Mouse (Mus musculus): ENCODE results near the gene Gm10840. TPM values are rescaled to one million over a fixed set of nuclear protein-coding genes. Genes with fewer than 3 reads are reported as not detected.

Gene Gm10840
- polyA plus RNA-seq, 1 experiment, result not detected

- Histone ChIP-seq H3K27ac (ENCODE audit: insufficient read depth, low read length) (no peak overlapping the region), H3K9ac (ENCODE audit: low read depth, poor library complexity, severe bottlenecking) (no peak overlapping the region), H3K9me3 (replicated peaks; ENCODE audit: control insufficient read depth, insufficient read depth, low read length, poor library complexity, severe bottlenecking) (no peaks in the 10 kb centered on the region), H3K4me3 (ENCODE audit: low read depth, low read length) (no peak overlapping the region), H3K27me3 (ENCODE audit: control insufficient read depth, insufficient read depth, low read length, poor library complexity, severe bottlenecking) (no peaks in the 10 kb centered on the region), H3K4me1 (ENCODE audit: control insufficient read depth, insufficient read depth, low read length) (no peaks in the 10 kb centered on the region), H3K36me3 (ENCODE audit: control insufficient read depth, insufficient read depth, low read length, poor library complexity, severe bottlenecking) (peaks cover 18% of the 10 kb centered on the region)
- no peak for TF ChIP-seq CTCF (IDR thresholded peaks at IDR 0.05; ENCODE audit: low read depth, low read length)
- no peak for TF ChIP-seq EP300 (IDR thresholded peaks at IDR 0.05; ENCODE audit: insufficient read depth, low read depth, low read length)
- TF ChIP-seq POLR2A (IDR thresholded peaks at IDR 0.05; ENCODE audit: insufficient read depth, low read length), result no peak
Observed at GRCm38 (mm10) chr11:106154770-106155169, 5.9 kb upstream of the Gm10840 start.

- no peak overlapping the region for H3K9ac ChIP-seq (ENCODE audit: low read depth, poor library complexity, severe bottlenecking)
- H3K27me3 ChIP-seq (ENCODE audit: control insufficient read depth, insufficient read depth, low read length, poor library complexity, severe bottlenecking), result no peaks in the 10 kb centered on the region
- H3K27ac ChIP-seq (ENCODE audit: insufficient read depth, low read length), result no peak overlapping the region
- H3K4me3 ChIP-seq (ENCODE audit: low read depth, low read length), result no peak overlapping the region
- no peaks in the 10 kb centered on the region for H3K4me1 ChIP-seq (ENCODE audit: control insufficient read depth, insufficient read depth, low read length)
- H3K36me3 ChIP-seq (ENCODE audit: control insufficient read depth, insufficient read depth, low read length, poor library complexity, severe bottlenecking), result peaks cover 10% of the 10 kb centered on the region
- TF ChIP-seq POLR2A (IDR thresholded peaks at IDR 0.05; ENCODE audit: insufficient read depth, low read length) (no peak), EP300 (IDR thresholded peaks at IDR 0.05; ENCODE audit: insufficient read depth, low read depth, low read length) (no peak), CTCF (IDR thresholded peaks at IDR 0.05; ENCODE audit: low read depth, low read length) (no peak)
- no peaks in the 10 kb centered on the region for H3K9me3 ChIP-seq (replicated peaks; ENCODE audit: control insufficient read depth, insufficient read depth, low read length, poor library complexity, severe bottlenecking)
Observed at GRCm38 (mm10) chr11:106155761-106156160, 4.9 kb upstream of the Gm10840 start.

GRCm38 (mm10) chr11:106156257-106156656 lies 4.4 kb upstream of the Gm10840 start:
- Histone ChIP-seq H3K9me3 (replicated peaks; ENCODE audit: control insufficient read depth, insufficient read depth, low read length, poor library complexity, severe bottlenecking) (no peaks in the 10 kb centered on the region), H3K27me3 (ENCODE audit: control insufficient read depth, insufficient read depth, low read length, poor library complexity, severe bottlenecking) (no peaks in the 10 kb centered on the region), H3K9ac (ENCODE audit: low read depth, poor library complexity, severe bottlenecking) (no peak overlapping the region), H3K36me3 (ENCODE audit: control insufficient read depth, insufficient read depth, low read length, poor library complexity, severe bottlenecking) (peaks cover 6% of the 10 kb centered on the region), H3K4me3 (ENCODE audit: low read depth, low read length) (no peak overlapping the region), H3K27ac (ENCODE audit: insufficient read depth, low read length) (no peak overlapping the region), H3K4me1 (ENCODE audit: control insufficient read depth, insufficient read depth, low read length) (no peaks in the 10 kb centered on the region)
- TF ChIP-seq EP300 (IDR thresholded peaks at IDR 0.05; ENCODE audit: insufficient read depth, low read depth, low read length) (no peak), CTCF (IDR thresholded peaks at IDR 0.05; ENCODE audit: low read depth, low read length) (no peak), POLR2A (IDR thresholded peaks at IDR 0.05; ENCODE audit: insufficient read depth, low read length) (no peak)

- Histone ChIP-seq H3K4me1 (ENCODE audit: control insufficient read depth, insufficient read depth, low read length) (no peaks in the 10 kb centered on the region), H3K27me3 (ENCODE audit: control insufficient read depth, insufficient read depth, low read length, poor library complexity, severe bottlenecking) (no peaks in the 10 kb centered on the region), H3K36me3 (ENCODE audit: control insufficient read depth, insufficient read depth, low read length, poor library complexity, severe bottlenecking) (peaks cover 3% of the 10 kb centered on the region; the same call in 1 of the 2 replicates), H3K4me3 (ENCODE audit: low read depth, low read length) (no peak overlapping the region), H3K27ac (ENCODE audit: insufficient read depth, low read length) (no peak overlapping the region), H3K9me3 (replicated peaks; ENCODE audit: control insufficient read depth, insufficient read depth, low read length, poor library complexity, severe bottlenecking) (no peaks in the 10 kb centered on the region), H3K9ac (ENCODE audit: low read depth, poor library complexity, severe bottlenecking) (no peak overlapping the region)
- TF ChIP-seq CTCF (IDR thresholded peaks at IDR 0.05; ENCODE audit: low read depth, low read length) (no peak), EP300 (IDR thresholded peaks at IDR 0.05; ENCODE audit: insufficient read depth, low read depth, low read length) (no peak), POLR2A (IDR thresholded peaks at IDR 0.05; ENCODE audit: insufficient read depth, low read length) (no peak)
Observed at GRCm38 (mm10) chr11:106157154-106157553, 3.5 kb upstream of the Gm10840 start.

- Histone ChIP-seq H3K4me3 (ENCODE audit: low read depth, low read length) (peak overlapping the region; percentile 74), H3K27ac (ENCODE audit: insufficient read depth, low read length) (no peak overlapping the region), H3K4me1 (ENCODE audit: control insufficient read depth, insufficient read depth, low read length) (no peaks in the 10 kb centered on the region), H3K9me3 (replicated peaks; ENCODE audit: control insufficient read depth, insufficient read depth, low read length, poor library complexity, severe bottlenecking) (no peaks in the 10 kb centered on the region), H3K27me3 (ENCODE audit: control insufficient read depth, insufficient read depth, low read length, poor library complexity, severe bottlenecking) (no peaks in the 10 kb centered on the region), H3K36me3 (ENCODE audit: control insufficient read depth, insufficient read depth, low read length, poor library complexity, severe bottlenecking) (peaks cover 3% of the 10 kb centered on the region; the same call in 1 of the 2 replicates), H3K9ac (ENCODE audit: low read depth, poor library complexity, severe bottlenecking) (no peak overlapping the region)
- TF ChIP-seq CTCF (IDR thresholded peaks at IDR 0.05; ENCODE audit: low read depth, low read length) (peak; percentile 35), POLR2A (IDR thresholded peaks at IDR 0.05; ENCODE audit: insufficient read depth, low read length) (no peak)
Observed at GRCm38 (mm10) chr11:106158081-106158929, 2.3 kb upstream of the Gm10840 start.

- H3K4me1 ChIP-seq (ENCODE audit: control insufficient read depth, insufficient read depth, low read length), result no peaks in the 10 kb centered on the region
Observed at GRCm38 (mm10) chr11:106158930-106159215, 1.8 kb upstream of the Gm10840 start.

More at GRCm38 (mm10) chr11:106158930-106159215, 1.8 kb upstream of the Gm10840 start:
- Histone ChIP-seq H3K36me3 (ENCODE audit: control insufficient read depth, insufficient read depth, low read length, poor library complexity, severe bottlenecking) (peaks cover 3% of the 10 kb centered on the region; the same call in 1 of the 2 replicates), H3K27ac (ENCODE audit: insufficient read depth, low read length) (no peak overlapping the region), H3K27me3 (ENCODE audit: control insufficient read depth, insufficient read depth, low read length, poor library complexity, severe bottlenecking) (no peaks in the 10 kb centered on the region), H3K9ac (ENCODE audit: low read depth, poor library complexity, severe bottlenecking) (peak overlapping the region; percentile 92), H3K4me3 (ENCODE audit: low read depth, low read length) (peak overlapping the region; percentile 74), H3K9me3 (replicated peaks; ENCODE audit: control insufficient read depth, insufficient read depth, low read length, poor library complexity, severe bottlenecking) (no peaks in the 10 kb centered on the region)
- no peak for TF ChIP-seq EP300 (IDR thresholded peaks at IDR 0.05; ENCODE audit: insufficient read depth, low read depth, low read length)
- TF ChIP-seq CTCF (IDR thresholded peaks at IDR 0.05; ENCODE audit: low read depth, low read length), result no peak
- TF ChIP-seq POLR2A (IDR thresholded peaks at IDR 0.05; ENCODE audit: insufficient read depth, low read length), result no peak

All from ES-Bruce4 (cell line).